Mouse (Mus musculus): ENCODE measurements around the gene A930002H24Rik. TPM values are rescaled to one million over a fixed set of nuclear protein-coding genes. Genes with fewer than 3 reads are reported as not detected.

Gene A930002H24Rik
- total and polyA plus RNA-seq, 2 experiments from 2014 or later, result 2.8 to 8.4 TPM

DNA sequence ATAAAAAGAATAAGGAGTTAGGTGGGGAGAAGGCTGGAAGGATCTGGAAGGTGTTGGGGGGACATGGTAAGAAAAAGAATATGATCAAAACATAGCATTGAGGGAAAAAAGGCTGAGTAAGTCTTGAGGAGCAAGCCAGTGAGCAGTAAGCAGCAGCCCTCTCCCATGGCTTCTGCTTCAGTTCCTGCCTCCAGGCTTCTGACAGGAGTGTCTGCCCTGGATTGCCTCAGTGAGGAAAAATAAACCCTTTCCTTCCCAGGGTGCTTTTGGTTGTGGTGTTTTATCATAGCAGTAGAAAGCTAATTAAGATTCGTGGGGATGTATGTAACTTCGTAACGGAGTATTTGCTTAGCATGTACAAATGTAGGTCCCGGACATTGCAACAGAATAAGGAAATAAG, 39.5 kb downstream of the A930002H24Rik start:
- DNase-seq (ENCODE audit: low spot score) (no peak), ATAC-seq (no peak)
- TF ChIP-seq CTCF (IDR thresholded peaks at IDR 0.05; ENCODE audit: low read depth), result no peak
- no peak overlapping the region for H3K9ac ChIP-seq (replicated peaks; ENCODE audit: low read length)
- no peaks in the 10 kb centered on the region for H3K36me3 ChIP-seq (ENCODE audit: insufficient read depth, low read length)
- no peak overlapping the region for H3K4me2 ChIP-seq (ENCODE audit: low read depth, low read length)
- H3K27ac ChIP-seq, result no peak overlapping the region
- 93% methylated on average over 4 of the region's 4 CpGs for WGBS
- H3K27me3 ChIP-seq (ENCODE audit: insufficient read depth, low read length), result no peaks in the 10 kb centered on the region
- no peaks in the 10 kb centered on the region for H3K4me1 ChIP-seq (ENCODE audit: insufficient read depth, low read length)
- H3K9me3 ChIP-seq (ENCODE audit: low read length), result no peaks in the 10 kb centered on the region
- no peak overlapping the region for H3K4me3 ChIP-seq (ENCODE audit: low read length)

DNA sequence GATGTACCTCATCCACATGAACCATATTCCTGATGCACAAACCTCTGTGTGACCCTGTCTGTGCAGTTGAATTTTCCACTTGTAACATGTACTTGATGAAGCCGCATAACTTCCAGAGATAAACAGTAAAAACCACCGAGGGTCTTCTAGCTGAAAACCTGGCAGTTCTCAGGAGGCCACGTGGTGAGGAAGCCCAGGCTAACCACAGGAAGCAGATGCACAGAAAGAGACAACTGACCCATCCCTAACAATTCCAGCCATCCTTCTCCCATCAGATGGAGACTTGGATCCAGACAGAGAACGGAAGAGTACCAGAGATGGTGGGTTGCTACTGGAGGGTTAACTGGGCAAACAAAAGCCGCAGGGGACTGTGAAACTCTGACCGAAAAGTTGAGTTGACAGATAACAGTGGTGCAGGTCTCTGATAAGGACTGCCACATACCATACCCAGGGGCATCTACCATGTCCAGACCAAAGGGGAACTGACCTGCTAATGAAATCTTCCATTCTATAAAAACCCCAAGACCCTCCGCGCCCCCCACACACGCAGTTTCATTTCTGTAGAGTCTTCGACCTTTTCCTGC, 45.1 kb downstream of the A930002H24Rik start:
- no peak for DNase-seq (ENCODE audit: low spot score)

DNA sequence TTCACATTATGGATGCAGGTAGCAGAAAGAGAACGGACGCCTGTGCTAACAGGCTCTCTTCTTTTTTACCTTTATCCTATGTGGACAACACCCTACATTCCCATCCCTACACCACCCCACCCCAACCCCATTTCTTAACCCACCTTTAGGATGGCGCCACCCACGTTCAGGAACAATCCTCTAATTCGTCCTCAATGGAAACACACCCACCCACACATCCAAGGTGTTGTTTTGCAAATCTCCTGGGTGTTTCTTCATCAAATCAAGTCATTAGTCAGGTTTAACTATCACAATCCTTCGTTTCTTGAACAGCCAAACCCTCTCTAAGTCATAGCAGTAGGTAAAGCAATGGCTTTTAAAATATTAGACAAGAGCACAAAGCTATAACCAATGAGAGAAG, 50.0 kb downstream of the A930002H24Rik start:
- no peak for ATAC-seq
- Histone ChIP-seq H3K4me2 (ENCODE audit: low read depth, low read length) (no peak overlapping the region), H3K4me1 (ENCODE audit: insufficient read depth, low read length) (no peaks in the 10 kb centered on the region), H3K9me3 (ENCODE audit: low read length) (no peaks in the 10 kb centered on the region), H3K27ac (no peak overlapping the region), H3K27me3 (ENCODE audit: insufficient read depth, low read length) (no peaks in the 10 kb centered on the region), H3K9ac (replicated peaks; ENCODE audit: low read length) (no peak overlapping the region), H3K4me3 (ENCODE audit: low read length) (no peak overlapping the region), H3K36me3 (ENCODE audit: insufficient read depth, low read length) (no peaks in the 10 kb centered on the region)
- DNase-seq (ENCODE audit: low spot score), result no peak
- WGBS, result 89% methylated on average over 6 of the region's 6 CpGs
- no peak for TF ChIP-seq CTCF (IDR thresholded peaks at IDR 0.05; ENCODE audit: low read depth)

More for the DNA sequence above, 45.1 kb downstream of the A930002H24Rik start:
- no peak for ATAC-seq
- H3K36me3 ChIP-seq (ENCODE audit: insufficient read depth, low read length), result no peaks in the 10 kb centered on the region
- no peak for TF ChIP-seq CTCF (IDR thresholded peaks at IDR 0.05; ENCODE audit: low read depth)
- no peak overlapping the region for H3K4me3 ChIP-seq (ENCODE audit: low read length)
- H3K9ac ChIP-seq (replicated peaks; ENCODE audit: low read length), result no peak overlapping the region
- 87% methylated on average over 10 of the region's 10 CpGs for WGBS
- no peak overlapping the region for H3K4me2 ChIP-seq (ENCODE audit: low read depth, low read length)
- no peak overlapping the region for H3K27ac ChIP-seq
- no peaks in the 10 kb centered on the region for H3K27me3 ChIP-seq (ENCODE audit: insufficient read depth, low read length)
- no peaks in the 10 kb centered on the region for H3K4me1 ChIP-seq (ENCODE audit: insufficient read depth, low read length)
- H3K9me3 ChIP-seq (ENCODE audit: low read length), result no peaks in the 10 kb centered on the region

Other genes with a start within 250 kb of the A930002H24Rik start
- 14.3 and 20.8 TPM in 2 replicates for gene Fer, start 729 bp downstream of the A930002H24Rik start, total RNA-seq (2014; rRNA removed)
- 24.8 and 25.1 TPM in 2 replicates for gene Fer, start 729 bp downstream of the A930002H24Rik start, polyA plus RNA-seq (2015; fragmentation: Nextera tagmentation; extraction: Ambion mirVana)

Data from hindbrain, postnatal 0 days (tissue).